Mouse (Mus musculus) olfactory bulb, adult 2 months (tissue): ENCODE measurements at regions not wholly inside any gene's neighbourhood (a gene's known extent, or its start where the extent isn't known, plus 50 kb on each side); places are given as distances from the start of the nearest gene placed in this dataset.

Source experiments
- CTCF ChIP-seq: fragments of 200-500 bp; IDR thresholded peaks from 2 replicates; pipeline ENCODE4 v1.5.1; 2012; ENCODE audit warnings: low read depth, mild to moderate bottlenecking, low read length, moderate library complexity; ENCODE audit not compliant: insufficient read depth
- POLR2A ChIP-seq: fragments of 200-500 bp; IDR thresholded peaks from 2 replicates; pipeline ENCODE4 v1.6.1; 2012; ENCODE audit warnings: mild to moderate bottlenecking, low read depth, low read length, moderate library complexity; ENCODE audit not compliant: insufficient read depth

DNA sequence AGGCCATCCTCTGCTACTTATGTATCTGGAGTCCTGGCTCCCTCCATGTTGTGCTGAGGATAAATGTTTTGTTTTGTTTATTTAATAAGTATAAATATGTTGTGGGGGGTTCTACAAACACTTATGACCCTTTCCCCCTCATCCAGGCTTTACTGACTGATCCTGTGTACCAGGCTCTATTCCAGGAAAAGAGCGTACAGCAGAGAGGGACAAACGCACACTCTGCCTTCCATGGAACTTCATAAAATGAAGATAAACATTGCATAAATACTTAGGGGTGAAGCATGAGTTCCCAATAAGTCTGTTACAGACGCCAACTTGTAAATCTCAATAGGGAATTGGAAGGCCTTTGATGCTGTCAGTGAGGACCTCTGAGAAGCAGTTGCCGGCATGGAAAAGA is 263.7 kb upstream of the Atp2b1 start:
- no peak for TF ChIP-seq CTCF
- TF ChIP-seq POLR2A: no peak
